Mouse (Mus musculus): ENCODE measurements around the gene Npb. TPM values are rescaled to one million over a fixed set of nuclear protein-coding genes. Genes with fewer than 3 reads are reported as not detected.

The Npb gene
- polyA plus RNA-seq, 1 experiment, result 3.8 TPM

DNA sequence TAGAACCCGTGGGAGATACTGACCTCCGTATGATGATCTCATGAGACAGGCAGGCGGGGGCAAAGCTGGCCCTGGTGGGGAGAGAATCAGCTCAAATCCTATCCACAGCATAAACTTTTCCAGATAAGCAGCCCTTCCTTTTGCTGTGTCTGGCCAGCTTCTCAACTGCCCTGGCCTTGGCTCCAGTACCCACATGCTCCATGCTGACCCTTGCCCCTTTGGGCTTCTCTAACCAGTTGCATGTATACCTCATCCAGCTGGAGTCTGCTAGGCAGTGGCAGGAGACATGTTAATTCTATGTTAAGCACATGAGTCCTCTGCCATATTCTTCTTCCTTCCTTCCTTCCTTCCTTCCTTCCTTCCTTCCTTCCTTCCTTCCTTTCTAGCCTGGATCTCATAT lies 46.5 kb downstream of the Npb start:
- no peak overlapping the region for H3K4me3 ChIP-seq (replicated peaks; ENCODE audit: control insufficient read depth, low read depth, low read length)
- H3K27ac ChIP-seq (ENCODE audit: control insufficient read depth, insufficient read depth, low read depth, low read length, poor library complexity), result no peak overlapping the region
- no peak for TF ChIP-seq POLR2A (IDR thresholded peaks at IDR 0.05; ENCODE audit: borderline replicate concordance, control insufficient read depth, low read depth, low read length)
- TF ChIP-seq CTCF (IDR thresholded peaks at IDR 0.05; ENCODE audit: control insufficient read depth, insufficient read depth, low read length), result no peak
- no peaks in the 10 kb centered on the region for H3K4me1 ChIP-seq (ENCODE audit: control insufficient read depth, insufficient read depth, low read length)
- WGBS, result 77% methylated on average over 3 of the region's 3 CpGs

DNA sequence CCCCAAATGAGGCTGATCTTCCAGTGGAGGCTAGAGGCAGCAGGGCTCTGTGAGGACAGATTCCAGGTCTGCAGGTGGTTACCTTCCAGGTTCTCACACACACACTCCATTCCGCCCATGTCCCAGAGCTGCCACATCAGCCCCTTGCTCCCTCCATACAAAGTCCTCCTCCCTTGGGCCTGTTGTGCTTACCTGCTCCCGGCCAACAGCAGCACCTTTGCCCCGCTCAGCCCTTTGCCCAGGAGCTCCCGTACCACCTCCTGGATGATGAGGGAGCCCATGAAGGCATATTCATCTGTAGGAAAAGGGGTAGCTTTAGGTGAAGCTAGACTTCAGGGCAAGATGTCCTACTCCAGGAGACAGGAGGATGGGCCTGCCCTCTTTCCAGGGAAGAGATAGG lies 49.0 kb downstream of the Npb start:
- TF ChIP-seq CTCF (IDR thresholded peaks at IDR 0.05; ENCODE audit: control insufficient read depth, insufficient read depth, low read length) (no peak), POLR2A (IDR thresholded peaks at IDR 0.05; ENCODE audit: borderline replicate concordance, control insufficient read depth, low read depth, low read length) (no peak)
- 86% methylated on average over 4 of the region's 4 CpGs for WGBS
- H3K27ac ChIP-seq (ENCODE audit: control insufficient read depth, insufficient read depth, low read depth, low read length, poor library complexity), result no peak overlapping the region

More for the DNA sequence above, 49.0 kb downstream of the Npb start:
- Histone ChIP-seq H3K4me3 (replicated peaks; ENCODE audit: control insufficient read depth, low read depth, low read length) (no peak overlapping the region), H3K4me1 (ENCODE audit: control insufficient read depth, insufficient read depth, low read length) (no peaks in the 10 kb centered on the region)

Other genes with a start within 250 kb of the Npb start
- gene Fscn2, start 246.9 kb upstream of the Npb start, polyA plus RNA-seq (2011; ENCODE audit: insufficient read depth, insufficient read length, low replicate concordance, missing spikeins), result not detected in 2 replicates
- 3.1 and 10.9 TPM in 2 replicates for gene Faap100, start 229.7 kb upstream of the Npb start, polyA plus RNA-seq (2011; ENCODE audit: insufficient read depth, insufficient read length, low replicate concordance, missing spikeins)
- 30.0 and 30.5 TPM in 2 replicates for gene Nploc4, start 170.8 kb upstream of the Npb start, polyA plus RNA-seq (2011; ENCODE audit: insufficient read depth, insufficient read length, low replicate concordance, missing spikeins)
- not detected in 2 replicates for gene Tspan10, start 165.8 kb upstream of the Npb start, polyA plus RNA-seq (2011; ENCODE audit: insufficient read depth, insufficient read length, low replicate concordance, missing spikeins)
- gene Pde6g, start 155.0 kb upstream of the Npb start, polyA plus RNA-seq (2011; ENCODE audit: insufficient read depth, insufficient read length, low replicate concordance, missing spikeins), result not detected in 2 replicates
- 2.0 and 4.4 TPM in 2 replicates for gene Oxld1, start 150.4 kb upstream of the Npb start, polyA plus RNA-seq (2011; ENCODE audit: insufficient read depth, insufficient read length, low replicate concordance, missing spikeins)
- 19.2 and 29.6 TPM in 2 replicates for gene Ccdc137, start 150.4 kb upstream of the Npb start, polyA plus RNA-seq (2011; ENCODE audit: insufficient read depth, insufficient read length, low replicate concordance, missing spikeins)
- gene Arl16, start 140.9 kb upstream of the Npb start, polyA plus RNA-seq (2011; ENCODE audit: insufficient read depth, insufficient read length, low replicate concordance, missing spikeins), result 5.5 and 6.7 TPM in 2 replicates
- gene Mrpl12, start 123.9 kb upstream of the Npb start, polyA plus RNA-seq (2011; ENCODE audit: insufficient read depth, insufficient read length, low replicate concordance, missing spikeins), result 60.4 and 87.1 TPM in 2 replicates
- 20.6 and 21.0 TPM in 2 replicates for gene Slc25a10, start 116.6 kb upstream of the Npb start, polyA plus RNA-seq (2011; ENCODE audit: insufficient read depth, insufficient read length, low replicate concordance, missing spikeins)
- gene Gcgr, start 77.8 kb upstream of the Npb start, polyA plus RNA-seq (2011; ENCODE audit: insufficient read depth, insufficient read length, low replicate concordance, missing spikeins), result 0.81 and 1.3 TPM in 2 replicates
- 72.1 and 86.5 TPM in 2 replicates for gene Mcrip1, start 58.8 kb upstream of the Npb start, polyA plus RNA-seq (2011; ENCODE audit: insufficient read depth, insufficient read length, low replicate concordance, missing spikeins)
- gene Ppp1r27, start 57.3 kb upstream of the Npb start, polyA plus RNA-seq (2011; ENCODE audit: insufficient read depth, insufficient read length, low replicate concordance, missing spikeins), result not detected in 2 replicates
- gene P4hb, start 35.2 kb upstream of the Npb start, polyA plus RNA-seq (2011; ENCODE audit: insufficient read depth, insufficient read length, low replicate concordance, missing spikeins), result 86.5 and 236 TPM in 2 replicates
- 112 and 172 TPM in 2 replicates for gene Arhgdia, start 26.9 kb upstream of the Npb start, polyA plus RNA-seq (2011; ENCODE audit: insufficient read depth, insufficient read length, low replicate concordance, missing spikeins)
- gene Alyref, start 10.1 kb upstream of the Npb start, polyA plus RNA-seq (2011; ENCODE audit: insufficient read depth, insufficient read length, low replicate concordance, missing spikeins), result 165 and 174 TPM in 2 replicates
- gene Anapc11, start 10.1 kb upstream of the Npb start, polyA plus RNA-seq (2011; ENCODE audit: insufficient read depth, insufficient read length, low replicate concordance, missing spikeins), result 26.6 and 32.6 TPM in 2 replicates
- gene Pcyt2, start 9.5 kb downstream of the Npb start, polyA plus RNA-seq (2011; ENCODE audit: insufficient read depth, insufficient read length, low replicate concordance, missing spikeins), result 45.4 and 46.8 TPM in 2 replicates
- 67.9 and 138 TPM in 2 replicates for gene Sirt7, start 16.8 kb downstream of the Npb start, polyA plus RNA-seq (2011; ENCODE audit: insufficient read depth, insufficient read length, low replicate concordance, missing spikeins)
- 61.7 and 86.9 TPM in 2 replicates for gene Mafg, start 25.1 kb downstream of the Npb start, polyA plus RNA-seq (2011; ENCODE audit: insufficient read depth, insufficient read length, low replicate concordance, missing spikeins)
- 2.3 TPM in 1 of 2 replicates, not detected in the other for gene Pycr1, start 35.3 kb downstream of the Npb start, polyA plus RNA-seq (2011; ENCODE audit: insufficient read depth, insufficient read length, low replicate concordance, missing spikeins)
- 6.7 TPM in 1 of 2 replicates, not detected in the other for gene Myadml2, start 39.7 kb downstream of the Npb start, polyA plus RNA-seq (2011; ENCODE audit: insufficient read depth, insufficient read length, low replicate concordance, missing spikeins)
- not detected in 2 replicates for gene Notum, start 52.7 kb downstream of the Npb start, polyA plus RNA-seq (2011; ENCODE audit: insufficient read depth, insufficient read length, low replicate concordance, missing spikeins)
- gene Aspscr1, start 64.5 kb downstream of the Npb start, polyA plus RNA-seq (2011; ENCODE audit: insufficient read depth, insufficient read length, low replicate concordance, missing spikeins), result 82.0 and 94.3 TPM in 2 replicates
- 39.2 and 57.8 TPM in 2 replicates for gene Cenpx, start 105.3 kb downstream of the Npb start, polyA plus RNA-seq (2011; ENCODE audit: insufficient read depth, insufficient read length, low replicate concordance, missing spikeins)
- 25.5 and 41.4 TPM in 2 replicates for gene Lrrc45, start 105.4 kb downstream of the Npb start, polyA plus RNA-seq (2011; ENCODE audit: insufficient read depth, insufficient read length, low replicate concordance, missing spikeins)
- 2.4 and 5.8 TPM in 2 replicates for gene Rac3, start 113.0 kb downstream of the Npb start, polyA plus RNA-seq (2011; ENCODE audit: insufficient read depth, insufficient read length, low replicate concordance, missing spikeins)
- gene Dcxr, start 118.8 kb downstream of the Npb start, polyA plus RNA-seq (2011; ENCODE audit: insufficient read depth, insufficient read length, low replicate concordance, missing spikeins), result 7.4 and 9.4 TPM in 2 replicates
- 3.8 and 8.0 TPM in 2 replicates for gene Cbr2, start 123.6 kb downstream of the Npb start, polyA plus RNA-seq (2011; ENCODE audit: insufficient read depth, insufficient read length, low replicate concordance, missing spikeins)
- gene Hmga1b, start 154.3 kb downstream of the Npb start, polyA plus RNA-seq (2011; ENCODE audit: insufficient read depth, insufficient read length, low replicate concordance, missing spikeins), result 15.5 and 52.5 TPM in 2 replicates
- gene Rfng, start 175.7 kb downstream of the Npb start, polyA plus RNA-seq (2011; ENCODE audit: insufficient read depth, insufficient read length, low replicate concordance, missing spikeins), result 9.1 and 19.9 TPM in 2 replicates
- 29.6 and 38.0 TPM in 2 replicates for gene Gps1, start 175.8 kb downstream of the Npb start, polyA plus RNA-seq (2011; ENCODE audit: insufficient read depth, insufficient read length, low replicate concordance, missing spikeins)
- 24.2 and 57.6 TPM in 2 replicates for gene Dus1l, start 187.9 kb downstream of the Npb start, polyA plus RNA-seq (2011; ENCODE audit: insufficient read depth, insufficient read length, low replicate concordance, missing spikeins)
- gene Fasn, start 216.1 kb downstream of the Npb start, polyA plus RNA-seq (2011; ENCODE audit: insufficient read depth, insufficient read length, low replicate concordance, missing spikeins), result 6.1 and 16.1 TPM in 2 replicates